Mouse (Mus musculus) bone marrow, adult 2 months (tissue): ENCODE data around the gene BC004004. TPM values are rescaled to one million over a fixed set of nuclear protein-coding genes. Genes with fewer than 3 reads are reported as not detected.
A peak's percentile ranks its signal among the peaks of the same experiment; 100 is the strongest.
"Not testable (repeated sequence)": the region's sequence is repeated elsewhere in the genome, so short reads cannot be mapped to it uniquely, and the experiment has no call there.

Experiments
- H3K27ac ChIP-seq: fragments of 200-500 bp; 2 replicates; pipeline ENCODE4 v1.5.1; 2012; ENCODE audit warnings: low read depth, mild to moderate bottlenecking, control low read depth, inconsistent platforms, low read length; ENCODE audit not compliant: control insufficient read depth, poor library complexity, insufficient read depth
- H3K4me1 ChIP-seq: fragments of 200-500 bp; 2 replicates; pipeline ENCODE4 v1.6.1; 2011; ENCODE audit warnings: low read length; ENCODE audit not compliant: control insufficient read depth, insufficient read depth
- H3K4me3 ChIP-seq: fragments of 200-500 bp; replicated peaks from 2 replicates; pipeline ENCODE3; 2011; ENCODE audit warnings: mild to moderate bottlenecking, low read depth, low read length, control low read depth; ENCODE audit not compliant: control insufficient read depth
- CTCF ChIP-seq: fragments of 200-500 bp; IDR thresholded peaks from 2 replicates; pipeline ENCODE4 v1.5.1; 2011; ENCODE audit warnings: low read length, control low read depth; ENCODE audit not compliant: control insufficient read depth, insufficient read depth
- POLR2A ChIP-seq: fragments of 200-500 bp; IDR thresholded peaks from 2 replicates; pipeline ENCODE4 v1.6.1; 2011; ENCODE audit warnings: low read depth, mild to moderate bottlenecking, control low read depth, low read length, borderline replicate concordance; ENCODE audit not compliant: control insufficient read depth
- WGBS: fragments of 180-500 bp; shearing (Covaris S2); methylation state at CpG from one replicate; pipeline ENCODE4 v1.1.7; 2018; 5-methylcytosine and 5-hydroxymethylcytosine counted together
- polyA plus RNA-seq: library from polyadenylated mRNA; stranded (reverse); fragments of >200 nt; gene quantifications from 2 replicates; pipeline ENCODE4 v1.2.4, GENCODE M21; 2011; ENCODE audit warnings: low replicate concordance; ENCODE audit not compliant: missing spikeins, insufficient read depth, insufficient read length

BC004004 gene
- polyA plus RNA-seq, 1 experiment, result 81.6 TPM

DNA sequence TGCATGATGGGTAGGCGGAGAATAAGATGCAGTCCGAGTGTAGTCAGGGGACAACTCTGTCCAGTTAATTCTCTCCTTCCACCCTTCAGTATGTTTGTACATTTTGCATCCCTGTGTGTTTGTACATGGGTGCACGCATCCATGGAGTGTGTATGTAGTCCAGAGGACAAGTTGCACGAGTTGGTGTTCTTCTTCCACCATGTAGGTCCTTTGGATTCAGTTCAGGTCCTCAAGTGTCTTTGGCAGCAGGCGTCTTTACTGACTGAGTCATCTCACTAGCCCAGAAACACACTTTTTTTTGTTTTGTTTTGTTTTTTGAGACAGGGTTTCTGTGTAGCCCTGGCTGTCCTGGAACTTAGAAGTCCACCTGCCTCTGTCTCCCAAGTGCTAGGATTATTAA is 74.7 kb downstream of the BC004004 start:
- peaks cover 3% of the 10 kb centered on the region for H3K4me1 ChIP-seq
- TF ChIP-seq CTCF (no peak), POLR2A (no peak)
- 89% methylated on average over 5 of the region's 5 CpGs for WGBS
- H3K4me3 ChIP-seq, result no peak overlapping the region
- no peak overlapping the region for H3K27ac ChIP-seq

DNA sequence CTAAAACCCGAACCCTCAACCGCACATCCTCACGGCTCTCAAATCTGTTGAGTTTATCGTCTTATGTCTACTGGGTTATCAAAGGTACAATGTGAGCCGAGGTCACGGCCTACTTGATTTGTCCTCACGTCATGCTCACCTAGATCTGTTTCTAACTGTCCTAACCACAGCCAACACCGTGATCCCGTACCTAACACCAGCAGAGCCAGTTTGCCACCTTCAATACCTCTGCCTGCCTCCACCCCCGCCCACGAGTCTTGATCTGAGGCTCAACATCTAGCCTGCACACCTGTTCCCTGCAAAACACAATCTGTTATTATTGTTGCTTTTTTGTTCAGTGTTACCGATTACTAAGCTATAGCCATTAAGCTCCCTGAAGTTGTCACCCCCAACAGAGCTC is 76.7 kb downstream of the BC004004 start:
- Histone ChIP-seq H3K4me1 (peaks cover 3% of the 10 kb centered on the region), H3K4me3 (no peak overlapping the region)

GRCm38 (mm10) chr17:29346496-29347125 is 78.0 kb downstream of the BC004004 start:
- TF ChIP-seq CTCF, result no peak
- no peak for TF ChIP-seq POLR2A
- 8% methylated on average over 11 of the region's 11 CpGs for WGBS
- no peak overlapping the region for H3K27ac ChIP-seq
- H3K4me1 ChIP-seq, result peaks cover 3% of the 10 kb centered on the region
- peak overlapping the region; percentile 100 for H3K4me3 ChIP-seq

More for the DNA sequence above, 76.7 kb downstream of the BC004004 start:
- TF ChIP-seq POLR2A (no peak), CTCF (no peak)
- WGBS, result 83% methylated on average over 12 of the region's 12 CpGs
- H3K27ac ChIP-seq, result no peak overlapping the region

DNA sequence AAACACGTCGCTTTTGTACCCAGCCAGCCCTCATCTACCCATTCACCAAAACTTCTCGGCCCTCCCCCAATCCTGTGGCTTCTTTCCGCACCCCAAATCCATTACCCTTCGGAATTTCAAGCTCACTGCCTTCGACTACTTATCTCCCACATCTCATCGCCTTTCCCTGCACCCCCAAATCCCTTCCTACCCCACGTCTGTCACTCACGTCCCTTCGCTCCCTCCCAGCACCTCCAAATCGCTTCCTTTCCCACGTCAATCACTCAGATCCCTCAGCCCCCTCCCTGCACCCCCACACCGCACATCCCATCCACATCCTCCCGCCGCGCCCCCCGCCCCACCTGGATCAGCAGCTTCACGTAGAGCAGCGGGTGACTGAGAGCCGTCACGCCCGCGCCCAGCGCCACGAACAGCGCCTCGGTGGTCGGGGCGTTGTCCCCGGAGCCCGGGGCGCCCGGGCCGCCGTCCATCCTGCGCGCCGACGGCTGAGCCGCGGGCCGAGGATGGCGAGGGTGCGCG is 78.6 kb downstream of the BC004004 start:
- peak overlapping the region; percentile 78; the same call in 1 of the 2 replicates for H3K27ac ChIP-seq
- peak overlapping the region; percentile 100 for H3K4me3 ChIP-seq
- WGBS, result 1% methylated on average over 45 of the region's 45 CpGs
- TF ChIP-seq CTCF, result no peak
- TF ChIP-seq POLR2A, result no peak
- peaks cover 3% of the 10 kb centered on the region for H3K4me1 ChIP-seq

DNA sequence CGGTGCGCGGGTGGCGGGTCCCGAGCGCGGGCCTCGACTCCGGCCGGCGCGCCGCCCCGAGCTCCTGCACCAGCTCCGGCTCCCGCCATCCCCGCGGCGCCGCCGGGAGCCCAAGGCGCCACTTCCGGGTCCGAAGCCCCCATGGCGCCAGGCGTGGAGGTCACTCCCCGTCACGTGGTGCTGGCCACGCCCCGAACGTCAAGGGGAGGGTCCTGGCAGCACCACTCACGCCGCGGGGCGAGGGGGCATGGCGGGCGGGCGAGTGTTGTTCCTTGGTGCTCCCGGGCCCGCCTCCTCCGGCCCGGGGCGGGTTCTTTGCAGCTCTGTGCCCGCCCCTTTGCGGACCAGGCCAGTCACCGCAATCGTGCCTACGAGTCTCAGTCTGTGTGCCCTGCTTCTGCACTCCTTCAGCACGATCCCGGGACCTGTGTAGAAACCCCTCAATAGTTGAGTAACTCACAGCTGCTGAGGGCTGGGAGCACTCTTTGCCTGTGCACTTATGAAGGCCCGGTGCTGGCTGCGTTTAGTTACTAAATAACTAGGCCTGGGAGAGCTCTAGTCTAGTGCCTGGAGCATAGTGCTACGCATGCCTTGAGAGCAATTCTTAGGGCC is 79.2 kb downstream of the BC004004 start, which contains the start of gene Mtch1:
TSS of gene Mtch1 (minus strand) at position 290 of the 612 bp plus-strand sequence.
- H3K4me3 ChIP-seq, result peak within 1 kb of the TSS; percentile 100
- TF ChIP-seq POLR2A (peak; percentile 83; the same call in 1 of the 2 replicates), CTCF (no peak)
- peaks cover 3% of the 10 kb centered on the region for H3K4me1 ChIP-seq
- peak within 1 kb of the TSS; percentile 78 for H3K27ac ChIP-seq
- WGBS, result under 1% methylated on average over 53 of the region's 53 CpGs

- Histone ChIP-seq H3K27ac (no peak overlapping the region), H3K4me3 (no peak overlapping the region), H3K4me1 (peaks cover 3% of the 10 kb centered on the region)
- TF ChIP-seq POLR2A (no peak), CTCF (no peak)
- 83% methylated on average over 2 of the region's 2 CpGs for WGBS
Measured at GRCm38 (mm10) chr17:29348996-29349395, 80.4 kb downstream of the BC004004 start.

GRCm38 (mm10) chr17:29351056-29351455 is 82.5 kb downstream of the BC004004 start:
- not testable (repeated sequence) for H3K4me3 ChIP-seq, H3K4me1 ChIP-seq, H3K27ac ChIP-seq
- 89% methylated on average over 5 of the region's 5 CpGs for WGBS

GRCm38 (mm10) chr17:29355461-29355840 is 86.9 kb downstream of the BC004004 start:
- no peak for TF ChIP-seq CTCF
- no peak for TF ChIP-seq POLR2A
- H3K4me1 ChIP-seq, result no peaks in the 10 kb centered on the region; the same call in 1 of the 2 replicates
- no peak overlapping the region for H3K27ac ChIP-seq
- 77% methylated on average over 5 of the region's 5 CpGs for WGBS
- no peak overlapping the region for H3K4me3 ChIP-seq
